Mouse (Mus musculus) lung, embryonic 14.5 days (tissue): ENCODE measurements around the gene Trpm1. TPM values are rescaled to one million over a fixed set of nuclear protein-coding genes. Genes with fewer than 3 reads are reported as not detected.

Source experiments
- ATAC-seq: fragments of 200-750 bp; cut with Nextera tagmentation; 2 replicates; pipeline ENCODE4 v1.8.0; 2017; ENCODE audit warnings: mild to moderate bottlenecking, moderate TSS enrichment, moderate library complexity; ENCODE audit not compliant: insufficient read depth
- DNase-seq: peaks from one replicate; pipeline ENCODE4 v3.0.0-alpha.2; 2015
- H3K27ac ChIP-seq: fragments of 300-500 bp; sonication (generic); 2 replicates; pipeline ENCODE4 v1.5.1; 2014; ENCODE audit warnings: low read depth, mild to moderate bottlenecking, moderate library complexity
- H3K27me3 ChIP-seq: fragments of 300-500 bp; sonication (generic); 2 replicates; pipeline ENCODE4 v1.6.1; 2014; ENCODE audit warnings: low read length, control low read depth; ENCODE audit not compliant: insufficient read depth
- H3K36me3 ChIP-seq: fragments of 300-500 bp; sonication (generic); 2 replicates; pipeline ENCODE4 v1.6.1; 2014; ENCODE audit warnings: control low read depth; ENCODE audit not compliant: insufficient read depth
- H3K4me1 ChIP-seq: fragments of 300-500 bp; sonication (generic); 2 replicates; pipeline ENCODE4 v1.6.1; 2014; ENCODE audit warnings: antibody characterized with exemption, control low read depth; ENCODE audit not compliant: insufficient read depth
- H3K4me2 ChIP-seq: fragments of 300-500 bp; sonication (generic); 2 replicates; pipeline ENCODE4 v1.6.1; 2014; ENCODE audit warnings: mild to moderate bottlenecking
- H3K4me3 ChIP-seq: fragments of 300-500 bp; sonication (generic); 2 replicates; pipeline ENCODE4 v1.5.1; 2014; ENCODE audit warnings: low read depth, low read length
- H3K9ac ChIP-seq: fragments of 300-500 bp; sonication (generic); 2 replicates; pipeline ENCODE4 v1.6.1; 2014
- H3K9me3 ChIP-seq: fragments of 300-500 bp; sonication (generic); 2 replicates; pipeline ENCODE4 v1.6.1; 2016; ENCODE audit warnings: low read depth, low read length, control low read depth
- CTCF ChIP-seq: IDR thresholded peaks from 2 replicates; pipeline ENCODE4 v1.5.1; 2016; ENCODE audit warnings: antibody characterized with exemption, low read depth
- WGBS: fragments of 180-500 bp; shearing (Covaris S2); extraction: QIAGEN DNeasy Blood & Tissue Kit; methylation state at CpG from one replicate; pipeline ENCODE4 v1.1.7; 2014; 5-methylcytosine and 5-hydroxymethylcytosine counted together
- polyA plus RNA-seq: library from polyadenylated mRNA; unstranded; fragments of >200 nt; fragmentation: Nextera tagmentation; extraction: Ambion mirVana; gene quantifications from 2 replicates; pipeline ENCODE4 v1.2.1, GENCODE M21; 2014

Trpm1 gene
- polyA plus RNA-seq, 1 experiment from 2014 or later, result not detected

- ATAC-seq, result no peak
- Histone ChIP-seq H3K9ac (no peak overlapping the region), H3K4me3 (no peak overlapping the region), H3K27me3 (no peaks in the 10 kb centered on the region), H3K4me2 (no peak overlapping the region), H3K9me3 (no peaks in the 10 kb centered on the region), H3K36me3 (no peaks in the 10 kb centered on the region), H3K4me1 (no peaks in the 10 kb centered on the region), H3K27ac (no peak overlapping the region)
- WGBS, result 82% methylated on average over 1 of the region's 1 CpGs
- no peak for DNase-seq
- no peak for TF ChIP-seq CTCF
Observed at GRCm38 (mm10) chr7:64163890-64164289, 10.3 kb downstream of the Trpm1 start.

- peak; percentile 57 for DNase-seq
- no peak for ATAC-seq
- Histone ChIP-seq H3K9ac (no peak overlapping the region), H3K36me3 (no peaks in the 10 kb centered on the region), H3K27me3 (no peaks in the 10 kb centered on the region), H3K27ac (no peak overlapping the region), H3K9me3 (no peaks in the 10 kb centered on the region), H3K4me1 (no peaks in the 10 kb centered on the region), H3K4me3 (no peak overlapping the region), H3K4me2 (no peak overlapping the region)
- 63% methylated on average over 3 of the region's 3 CpGs for WGBS
- TF ChIP-seq CTCF, result peak; percentile 73
Observed at GRCm38 (mm10) chr7:64164997-64165396, 11.4 kb downstream of the Trpm1 start.

DNA sequence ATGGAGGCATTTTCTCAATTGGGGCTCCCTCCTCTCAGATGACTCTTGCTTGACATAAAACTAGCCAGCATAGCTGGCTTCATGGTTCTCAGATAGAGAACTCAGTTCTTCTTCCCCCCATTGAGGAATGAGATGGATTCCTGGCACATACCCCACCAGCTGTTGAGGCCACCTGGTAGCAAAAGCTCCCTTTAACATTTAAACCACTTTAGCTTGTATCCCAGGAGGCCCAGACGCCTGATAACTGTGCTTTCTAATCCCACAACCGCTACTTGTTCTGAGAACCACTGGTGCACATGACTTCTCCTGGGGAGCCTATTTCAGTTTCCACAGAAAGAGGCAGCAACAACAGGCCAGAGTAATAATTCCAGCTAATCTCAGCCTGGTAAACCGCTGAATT is 12.4 kb downstream of the Trpm1 start:
- 72% methylated on average over 3 of the region's 3 CpGs for WGBS
- no peaks in the 10 kb centered on the region for H3K36me3 ChIP-seq

GRCm38 (mm10) chr7:64166724-64167123 is 13.1 kb downstream of the Trpm1 start:
- no peak overlapping the region for H3K27ac ChIP-seq
- ATAC-seq, result peak; percentile 77; the same call in 1 of the 2 replicates
- no peak overlapping the region for H3K4me3 ChIP-seq
- no peaks in the 10 kb centered on the region for H3K27me3 ChIP-seq
- H3K4me2 ChIP-seq, result no peak overlapping the region
- H3K9ac ChIP-seq, result no peak overlapping the region
- peak; percentile 62 for DNase-seq
- H3K4me1 ChIP-seq, result no peaks in the 10 kb centered on the region
- H3K9me3 ChIP-seq, result no peaks in the 10 kb centered on the region
- no peaks in the 10 kb centered on the region for H3K36me3 ChIP-seq
- no peak for TF ChIP-seq CTCF

More for the DNA sequence above, 12.4 kb downstream of the Trpm1 start:
- no peak for TF ChIP-seq CTCF
- no peaks in the 10 kb centered on the region for H3K27me3 ChIP-seq
- ATAC-seq (no peak), DNase-seq (no peak)
- H3K27ac ChIP-seq, result no peak overlapping the region
- H3K4me1 ChIP-seq, result no peaks in the 10 kb centered on the region
- H3K9ac ChIP-seq, result no peak overlapping the region
- H3K9me3 ChIP-seq, result no peaks in the 10 kb centered on the region
- H3K4me2 ChIP-seq, result no peak overlapping the region
- H3K4me3 ChIP-seq, result no peak overlapping the region

DNA sequence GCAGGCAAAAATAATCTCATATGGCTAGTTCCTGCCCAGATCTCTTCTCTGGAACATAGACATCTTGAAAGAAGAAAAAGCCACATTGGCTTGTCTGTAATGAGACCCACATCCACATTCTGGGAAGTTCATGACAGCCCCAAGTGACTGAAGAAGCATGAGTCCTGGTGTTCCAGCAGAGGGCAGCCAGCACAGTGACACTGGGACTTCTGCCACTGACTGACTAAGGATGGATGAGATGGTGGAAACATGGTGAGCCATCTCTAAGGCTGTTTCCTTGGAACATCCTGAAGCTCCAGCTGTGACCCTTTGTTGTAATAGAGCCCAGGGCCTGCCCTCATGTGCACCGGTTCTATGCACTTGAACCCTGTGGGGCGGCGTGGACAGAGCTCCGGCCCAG is 25.7 kb downstream of the Trpm1 start:
- no peaks in the 10 kb centered on the region for H3K4me1 ChIP-seq
- H3K4me2 ChIP-seq, result no peak overlapping the region
- no peak overlapping the region for H3K4me3 ChIP-seq
- no peak for ATAC-seq
- DNase-seq, result no peak
- peak; percentile 35; the same call in 1 of the 2 replicates for TF ChIP-seq CTCF
- H3K27ac ChIP-seq, result no peak overlapping the region
- no peak overlapping the region for H3K9ac ChIP-seq
- H3K9me3 ChIP-seq, result no peaks in the 10 kb centered on the region
- no peaks in the 10 kb centered on the region for H3K36me3 ChIP-seq
- no peaks in the 10 kb centered on the region for H3K27me3 ChIP-seq
- WGBS, result 75% methylated on average over 4 of the region's 4 CpGs

- Histone ChIP-seq H3K4me3 (no peak overlapping the region), H3K27me3 (no peaks in the 10 kb centered on the region), H3K4me2 (no peak overlapping the region), H3K9me3 (no peaks in the 10 kb centered on the region), H3K4me1 (no peaks in the 10 kb centered on the region), H3K27ac (no peak overlapping the region), H3K9ac (no peak overlapping the region), H3K36me3 (no peaks in the 10 kb centered on the region)
- no peak for ATAC-seq
- DNase-seq, result no peak
- 42% methylated on average over 10 of the region's 10 CpGs for WGBS
- TF ChIP-seq CTCF, result no peak
Observed at GRCm38 (mm10) chr7:64185203-64185931, 31.7 kb downstream of the Trpm1 start.

DNA sequence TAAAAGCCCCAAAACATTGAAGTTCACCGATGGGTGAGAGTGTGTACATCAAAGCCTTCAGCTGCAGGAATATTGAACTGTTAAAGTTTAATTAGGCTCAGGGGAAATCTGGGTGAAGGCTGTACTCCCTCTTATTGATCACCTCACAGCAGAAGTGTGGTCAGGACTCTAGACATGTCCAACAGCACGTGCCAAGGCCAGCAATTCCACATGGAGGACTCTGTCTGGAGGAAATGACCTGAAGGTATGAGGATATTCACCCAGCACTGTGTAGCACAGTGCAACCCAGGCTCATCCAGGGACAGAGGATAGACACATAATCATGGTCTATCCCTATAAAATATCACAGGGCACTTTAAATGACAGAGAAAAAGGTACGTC is 32.3 kb downstream of the Trpm1 start:
- Histone ChIP-seq H3K4me2 (no peak overlapping the region), H3K36me3 (no peaks in the 10 kb centered on the region), H3K27me3 (no peaks in the 10 kb centered on the region), H3K4me3 (no peak overlapping the region), H3K9ac (no peak overlapping the region), H3K4me1 (no peaks in the 10 kb centered on the region), H3K27ac (no peak overlapping the region), H3K9me3 (no peaks in the 10 kb centered on the region)
- ATAC-seq (no peak), DNase-seq (no peak)
- 78% methylated on average over 3 of the region's 3 CpGs for WGBS
- no peak for TF ChIP-seq CTCF
